Mouse (Mus musculus) layer of hippocampus, postnatal 25 days (tissue): ENCODE measurements around the gene Fam222b. TPM values are rescaled to one million over a fixed set of nuclear protein-coding genes. Genes with fewer than 3 reads are reported as not detected.
"Not testable (repeated sequence)": the region's sequence is repeated elsewhere in the genome, so short reads cannot be mapped to it uniquely, and the experiment has no call there.

Experiments used
- DNase-seq, 2 experiments: peaks; one replicate each; pipeline ENCODE4 v3.0.0; 2022; ENCODE audit warnings: mixed read lengths in 2 of 2, low spot score in 1 of 2; ENCODE audit errors: extremely low spot score in 1 of 2
- total RNA-seq, 2 experiments: library from RNA; stranded (reverse); gene quantifications; 2 replicates each; pipeline ENCODE4 v1.2.3; 2021

The Fam222b gene
- total RNA-seq, 2 experiments from 2014 or later = 27.6 to 33.4 TPM

DNA sequence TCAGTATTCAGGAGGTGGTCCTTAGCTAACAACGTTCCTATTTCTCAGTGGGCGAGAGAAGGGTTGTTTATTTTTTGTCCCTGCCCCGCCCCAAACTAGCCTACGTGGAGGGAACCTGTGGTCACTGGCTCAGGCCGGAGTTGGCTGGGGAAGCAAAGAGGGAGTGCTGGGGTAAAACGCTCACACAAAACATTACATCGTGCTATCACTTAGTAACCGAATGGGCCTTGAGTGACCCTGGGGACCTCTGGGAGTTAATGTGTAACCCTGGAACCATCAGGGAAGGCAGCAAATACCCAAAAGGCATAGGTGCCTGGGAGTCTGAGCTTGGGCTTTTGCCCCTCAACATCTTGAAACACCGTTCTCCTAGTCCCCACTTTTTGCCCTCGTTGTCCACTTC, 83.0 kb downstream of the Fam222b start:
- no peak for DNase-seq

- DNase-seq = peak; percentile 93
These were observed 83.7 kb downstream of the Fam222b start for GRCm38 (mm10) chr11:78177903-78178858.

- peak in 1 of 2 experiments; percentile 50 for DNase-seq
These were observed 84.5 kb downstream of the Fam222b start for GRCm38 (mm10) chr11:78178859-78179437.

DNA sequence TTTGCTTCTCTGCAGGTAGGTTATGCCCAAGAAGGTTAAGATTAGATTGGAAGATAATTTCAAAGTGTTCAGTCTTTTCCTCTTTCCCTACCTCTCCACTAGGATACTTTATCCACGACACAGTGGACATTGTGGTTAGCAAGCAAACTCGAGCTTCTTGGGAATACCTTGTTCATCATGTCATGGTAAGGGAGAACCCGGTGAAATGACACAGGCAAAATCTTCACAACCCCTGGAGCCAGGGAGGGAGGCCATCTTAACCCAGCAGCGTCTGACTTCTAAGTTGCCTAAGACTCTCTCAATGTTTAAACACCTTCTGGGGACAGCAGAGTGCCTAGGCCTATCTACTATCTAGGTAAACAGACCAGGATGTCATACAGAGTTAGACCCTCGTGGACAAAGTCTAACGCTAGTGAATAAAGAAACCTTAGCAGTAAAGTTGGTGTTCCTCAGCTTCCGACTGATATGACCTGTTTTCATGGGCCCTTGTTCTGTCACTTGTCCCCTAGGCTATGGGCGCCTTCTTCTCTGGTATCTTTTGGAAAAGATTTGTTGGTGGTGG, 85.1 kb downstream of the Fam222b start:
- no peak for DNase-seq

GRCm38 (mm10) chr11:78180081-78180761, 85.8 kb downstream of the Fam222b start:
- no peak for DNase-seq

DNA sequence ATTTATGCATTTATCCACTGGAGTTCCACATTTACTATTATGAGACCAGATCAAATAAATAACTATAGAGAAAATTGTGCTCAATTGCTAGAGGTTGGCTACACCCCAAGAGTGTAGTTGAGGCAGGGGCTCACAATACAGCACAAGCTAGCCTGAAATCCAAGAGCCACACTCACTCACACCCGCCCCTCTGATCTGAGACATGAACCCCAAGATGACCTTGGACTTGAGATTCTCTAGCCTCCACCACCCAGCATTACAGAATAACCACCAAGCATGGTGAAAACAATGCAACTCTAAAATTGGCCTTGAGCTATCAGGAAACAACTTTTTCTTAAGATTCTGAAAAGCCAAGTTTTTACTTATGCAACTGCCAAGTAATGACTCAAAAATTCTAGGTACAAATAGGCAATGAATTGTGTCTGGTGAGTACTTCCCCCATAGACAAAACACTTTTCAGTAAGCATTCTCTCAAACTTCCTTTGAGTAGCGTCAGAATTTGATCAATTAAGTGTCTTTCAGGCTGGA, 87.4 kb downstream of the Fam222b start:
- DNase-seq = no peak

GRCm38 (mm10) chr11:78182450-78182849, 88.0 kb downstream of the Fam222b start:
- DNase-seq = no peak

DNA sequence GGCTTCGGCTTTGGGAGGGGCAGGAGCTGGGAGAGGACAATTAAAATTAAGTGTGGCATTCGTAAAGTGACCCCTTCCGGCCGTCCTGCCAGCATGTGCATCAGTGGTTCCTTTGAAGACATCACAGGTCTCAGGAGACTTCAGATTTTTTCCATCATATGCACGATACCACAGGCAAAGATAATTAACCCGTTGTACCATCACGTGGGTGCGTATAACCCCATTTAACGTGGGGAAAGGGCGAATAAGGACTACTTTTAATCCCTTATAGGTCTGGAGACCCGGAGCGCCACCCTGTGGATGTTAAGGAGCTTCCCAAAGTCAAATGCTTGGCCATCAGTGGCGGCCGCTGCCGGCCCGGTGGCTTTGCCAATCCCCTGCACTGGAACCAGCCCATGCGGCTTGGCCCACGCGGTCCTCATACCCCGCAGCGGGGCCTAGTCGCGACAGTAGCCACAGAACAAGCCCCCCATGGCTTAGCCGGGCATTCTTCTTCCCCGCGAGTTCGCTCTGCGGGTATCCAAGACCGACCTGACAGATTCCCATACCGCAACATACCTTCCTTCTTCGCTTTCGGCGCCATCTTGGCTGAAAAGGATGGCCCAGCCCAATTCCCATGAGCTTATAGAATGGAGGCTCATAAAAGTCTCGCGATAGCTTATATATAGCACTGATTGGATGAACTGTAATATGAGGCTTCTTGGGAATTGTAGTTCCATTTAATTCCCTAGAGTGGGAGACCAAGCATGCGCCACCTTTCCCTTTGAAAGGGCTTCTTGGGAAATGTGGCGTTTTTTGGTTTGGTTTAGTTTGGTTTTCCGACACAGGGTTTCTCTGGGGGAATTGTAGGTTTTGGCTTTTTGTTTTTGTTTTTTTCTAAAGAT, 88.7 kb downstream of the Fam222b start, which contains the start of gene Rpl23a:
Rpl23a (minus strand) TSS at position 624 of the 884 bp plus-strand sequence.
- peak; percentile 70 to 88 for DNase-seq

- no peak for DNase-seq
These were observed 89.5 kb downstream of the Fam222b start for GRCm38 (mm10) chr11:78183884-78184514.

- not testable (repeated sequence) for DNase-seq
These were observed 90.2 kb downstream of the Fam222b start for GRCm38 (mm10) chr11:78184702-78185101.

GRCm38 (mm10) chr11:78188331-78189233, 94.1 kb downstream of the Fam222b start, which contains the start of gene Rab34:
Gene Rab34 (plus strand): TSS chr11:78188430.
- DNase-seq = peak; percentile 69 to 70

GRCm38 (mm10) chr11:78189234-78190040, 95.0 kb downstream of the Fam222b start:
- peak; percentile 59 to 61 for DNase-seq

DNA sequence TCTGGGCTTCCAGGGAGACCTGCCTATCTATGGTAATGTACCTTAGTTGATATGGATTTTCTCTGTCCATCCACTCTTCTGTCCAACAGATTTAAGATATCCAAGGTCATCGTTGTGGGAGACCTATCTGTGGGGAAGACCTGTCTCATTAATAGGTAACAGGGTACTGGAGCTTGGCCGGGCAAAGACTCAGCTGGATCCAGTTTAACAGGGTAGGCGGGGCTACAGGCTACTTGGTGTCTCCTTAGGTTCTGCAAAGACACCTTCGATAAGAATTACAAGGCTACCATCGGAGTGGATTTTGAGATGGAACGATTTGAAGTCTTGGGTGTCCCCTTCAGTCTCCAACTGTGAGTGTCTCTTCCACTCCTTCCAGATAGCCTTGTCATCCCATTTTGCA, 95.6 kb downstream of the Fam222b start:
- DNase-seq = no peak

DNA sequence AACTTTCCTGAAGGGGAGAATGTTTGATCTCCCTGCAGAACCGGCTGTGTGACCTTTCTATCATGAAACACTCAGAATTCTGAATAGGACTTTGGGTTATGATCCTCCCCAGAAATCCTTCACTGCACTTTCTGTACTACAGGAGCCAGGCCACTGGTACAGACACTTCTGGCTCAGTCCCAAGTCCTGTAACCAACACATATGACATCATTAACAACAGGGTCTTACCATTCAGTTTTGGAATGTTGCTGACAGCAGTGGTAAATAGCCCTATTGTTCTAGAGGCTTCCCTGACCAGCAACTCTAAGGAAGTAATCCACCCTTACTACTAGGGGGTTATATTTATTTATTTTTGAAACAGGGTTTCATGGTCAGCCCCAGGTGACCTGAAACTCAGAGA, 98.7 kb downstream of the Fam222b start, which contains the start of gene Proca1:
Proca1 (plus strand) TSS at position 280 of the 400 bp plus-strand sequence.
- DNase-seq = no peak

GRCm38 (mm10) chr11:78194411-78195100, 100.1 kb downstream of the Fam222b start:
- no peak for DNase-seq

DNA sequence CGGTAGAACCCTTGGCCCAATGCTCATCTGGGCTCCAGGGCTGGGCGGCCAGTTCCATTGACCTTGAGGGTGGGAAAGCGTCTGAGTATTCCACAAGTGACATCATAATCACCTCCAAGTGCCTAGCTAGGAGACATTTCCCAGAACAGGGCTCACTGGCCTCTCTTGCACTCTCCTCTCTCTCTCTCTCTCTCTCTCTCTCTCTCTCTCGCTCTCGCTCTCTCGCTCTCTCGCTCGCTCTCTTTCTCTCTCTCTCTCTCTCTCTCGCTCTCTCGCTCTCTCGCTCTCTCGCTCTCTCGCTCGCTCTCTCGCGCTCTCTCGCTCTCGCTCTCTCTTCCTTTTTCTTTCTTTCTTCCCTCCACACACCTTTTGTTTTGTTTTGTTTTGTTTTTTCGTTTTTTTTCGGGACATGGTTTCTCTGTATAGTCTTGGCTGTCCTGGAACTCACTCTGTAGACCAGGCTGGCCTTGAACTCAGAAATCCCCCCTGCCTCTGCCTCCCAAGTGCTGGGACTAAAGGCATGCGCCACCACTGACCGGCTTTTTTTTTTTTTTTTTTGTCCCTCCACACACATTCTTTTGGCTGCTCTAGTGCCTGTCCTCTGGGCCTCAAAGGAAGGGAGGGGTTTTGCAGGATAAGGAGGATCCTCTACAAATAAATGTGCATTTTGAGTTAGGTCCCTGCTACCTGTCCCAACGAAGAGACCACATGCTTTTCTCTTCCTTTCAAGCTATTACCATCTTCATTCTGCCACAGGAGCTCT, 100.8 kb downstream of the Fam222b start:
- DNase-seq = no peak
